Mouse (Mus musculus): Measurements from ENCODE around the gene Zbtb40.

The Zbtb40 gene

DNA sequence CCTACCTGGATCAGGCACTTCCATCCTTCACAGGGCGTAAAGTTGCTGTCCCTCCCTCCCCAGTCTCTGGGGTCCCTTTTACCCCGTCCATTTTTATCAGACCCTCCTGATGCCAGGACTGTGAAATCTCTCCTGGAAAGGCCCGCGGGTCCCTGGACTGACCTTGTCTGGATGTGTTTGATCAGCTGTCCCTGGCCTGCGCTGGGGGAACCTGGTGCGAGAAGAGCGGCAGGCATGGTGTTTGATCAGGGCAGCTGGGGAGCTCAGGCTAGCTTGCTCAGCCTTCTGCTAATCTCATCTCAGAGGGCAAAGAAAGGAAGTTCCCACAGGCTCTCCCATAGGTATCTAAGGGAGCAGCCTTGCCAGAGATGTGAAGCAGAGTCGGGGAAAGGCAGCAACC is 71.4 kb downstream of the Zbtb40 start:
- in situ Hi-C loops (cut with MboI, MseI), result no loop called here

DNA sequence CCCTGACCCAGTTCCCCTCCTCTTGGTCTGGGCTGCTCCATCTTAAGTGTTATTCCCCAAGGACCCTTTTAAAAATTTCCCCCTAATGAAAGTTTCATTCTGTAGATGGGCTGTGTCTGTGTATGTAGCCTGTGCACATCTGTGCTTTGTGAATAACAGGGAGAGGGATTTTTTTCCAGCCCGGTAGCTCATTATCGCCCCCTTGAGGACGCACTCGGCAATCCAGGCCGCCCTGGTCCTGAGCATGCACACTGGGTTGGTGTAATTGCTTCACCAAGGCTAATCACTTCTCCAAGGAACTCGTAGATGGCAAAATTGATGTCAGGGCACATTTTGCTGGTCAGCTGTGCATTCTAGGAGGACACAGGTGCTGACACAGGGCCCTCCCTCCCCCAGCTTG is 77.7 kb downstream of the Zbtb40 start:
- in situ Hi-C loops (cut with MboI, MseI), result no loop called here

DNA sequence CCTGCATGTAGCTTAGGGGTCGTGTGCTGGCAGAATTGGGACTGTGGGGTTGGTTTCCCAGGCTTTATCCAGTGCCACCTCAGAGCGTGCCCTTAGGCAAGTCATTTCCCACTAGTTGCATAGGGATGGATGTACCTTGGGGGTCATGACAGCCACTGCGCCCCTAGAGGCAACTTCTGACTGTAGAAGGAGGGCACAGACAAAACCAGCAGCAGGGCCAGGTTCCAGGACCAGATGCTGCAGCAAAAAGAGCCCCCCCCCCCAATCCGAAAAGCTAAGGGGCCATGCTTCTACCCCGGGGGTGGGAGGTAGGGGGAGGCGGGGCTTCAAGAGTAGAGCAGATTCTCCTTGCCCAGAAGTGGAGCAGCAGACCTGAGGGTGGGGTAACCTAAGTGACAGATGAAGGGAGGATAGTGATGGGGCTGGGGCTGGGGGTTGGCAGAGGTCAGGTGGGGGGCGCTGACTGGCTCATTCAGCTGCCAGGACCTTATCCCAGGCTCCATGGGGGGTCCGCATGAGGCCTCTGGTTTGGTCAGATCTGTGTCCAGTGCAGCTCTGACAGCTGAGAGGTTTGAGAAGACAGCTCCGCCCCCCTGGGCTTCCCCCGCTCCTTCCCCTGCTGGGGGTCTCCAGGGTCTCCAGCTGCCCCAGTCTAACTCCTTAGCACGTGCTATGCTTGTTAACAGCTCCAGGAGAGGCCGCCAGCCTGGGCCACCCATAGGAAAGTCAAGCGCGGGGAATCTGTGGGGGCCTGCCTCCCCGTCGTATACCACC is 78.9 kb downstream of the Zbtb40 start:
- in situ Hi-C loops (cut with MboI, MseI), result no loop called here

DNA sequence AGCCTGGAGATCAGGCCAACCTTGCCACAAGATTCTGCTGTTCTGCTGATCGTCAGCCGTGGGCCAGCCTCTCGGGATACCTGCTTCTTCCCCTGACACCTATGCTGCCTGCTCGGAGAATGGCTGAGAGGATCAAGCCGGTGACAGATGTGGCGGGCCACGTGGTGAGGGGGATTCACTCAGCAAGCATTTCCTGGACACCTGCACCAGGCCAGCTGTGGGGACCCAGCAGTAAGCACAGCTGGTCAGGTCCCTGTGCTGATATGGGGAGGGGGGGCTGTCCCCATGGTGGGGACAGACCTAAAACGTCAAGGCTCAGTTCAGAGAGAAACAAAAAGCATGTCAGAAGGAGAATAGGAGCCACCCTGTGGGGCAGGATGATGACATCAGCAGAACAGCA is 79.5 kb downstream of the Zbtb40 start:
- in situ Hi-C loops (cut with MboI, MseI), result no loop called here

DNA sequence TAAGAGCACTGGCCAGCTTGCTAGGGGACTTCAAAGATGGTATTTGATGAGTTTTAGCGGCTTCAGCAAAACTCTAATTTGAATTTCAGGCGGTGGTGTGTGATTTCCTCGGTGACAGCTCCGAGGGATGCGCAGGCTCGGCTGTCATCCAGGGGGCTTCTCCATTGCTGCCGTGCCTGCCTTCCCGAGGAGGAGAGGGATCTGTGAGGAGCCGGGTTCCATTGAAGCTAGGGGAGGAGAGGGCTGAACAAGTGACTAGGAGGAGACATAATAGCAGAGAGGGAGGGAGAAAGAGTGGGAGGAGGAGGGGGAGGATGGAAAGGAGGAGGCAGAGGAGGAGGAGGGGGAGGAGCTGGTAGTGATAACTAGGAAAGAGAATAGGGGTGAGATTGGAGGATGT is 81.1 kb downstream of the Zbtb40 start:
- in situ Hi-C loops (cut with MboI, MseI), result no loop called here

DNA sequence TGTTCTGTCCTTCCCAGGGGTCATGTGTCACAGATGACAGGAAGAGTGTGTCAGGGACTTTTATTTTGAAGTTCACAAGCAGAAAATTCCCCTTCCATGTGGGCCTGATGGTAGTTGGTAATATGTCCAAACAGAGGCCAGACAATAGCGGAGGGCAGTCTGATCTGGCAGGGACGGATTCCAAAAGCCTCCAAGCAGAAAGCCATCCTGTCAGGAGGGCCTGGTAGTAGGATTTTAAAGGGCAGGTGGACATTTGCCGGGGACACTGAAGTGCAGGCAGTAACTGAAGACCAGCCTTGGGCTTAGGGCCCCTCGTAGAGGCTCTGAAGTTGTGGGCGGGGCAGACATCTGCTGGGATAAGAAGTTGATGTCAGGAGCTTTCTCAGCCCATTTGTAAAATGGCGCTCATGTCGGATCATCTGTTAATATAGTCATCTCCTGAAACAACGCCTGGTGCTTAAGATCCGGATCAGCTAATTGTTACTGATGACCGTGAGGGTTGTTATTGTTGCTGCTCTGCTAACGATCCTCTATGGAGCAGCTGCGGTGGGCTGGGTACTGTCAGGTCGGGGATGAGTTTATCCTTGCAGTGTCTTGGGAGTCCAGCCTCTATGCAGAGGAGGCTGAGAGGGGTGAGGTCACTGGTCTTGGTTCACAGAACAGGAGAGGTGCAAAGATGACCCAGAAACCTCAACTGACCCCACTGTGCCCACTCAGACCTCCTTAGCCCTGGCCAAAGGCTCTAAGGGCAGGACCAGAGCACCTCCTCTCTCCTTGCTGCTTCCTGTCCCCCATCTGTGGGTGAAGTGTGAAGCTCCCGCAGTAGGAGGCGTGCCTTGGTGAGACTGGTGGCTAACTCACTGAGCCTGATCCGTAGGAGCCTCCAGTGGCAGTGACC is 81.9 kb downstream of the Zbtb40 start:
- in situ Hi-C loops (cut with MboI, MseI), result no loop called here

DNA sequence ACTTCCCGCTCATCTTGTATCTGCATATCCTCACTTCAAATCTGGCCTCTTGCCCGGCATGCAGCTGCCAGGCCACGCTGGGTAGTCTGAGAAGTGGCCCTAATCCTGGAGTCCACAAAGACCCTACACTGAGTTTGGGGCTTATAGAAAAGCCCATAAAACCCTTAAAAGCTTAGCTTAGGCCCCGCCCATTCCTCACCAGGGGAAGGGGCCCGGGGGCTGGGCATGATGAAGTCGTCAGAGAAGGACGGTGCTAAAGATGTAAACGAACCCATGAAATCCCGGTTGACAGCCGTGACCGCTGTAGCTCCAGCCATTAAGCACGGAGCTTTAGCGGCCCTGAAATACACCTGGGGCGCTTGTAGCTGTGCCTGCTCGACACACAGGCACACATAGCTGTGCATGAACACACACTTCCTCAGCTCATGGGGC is 83.6 kb downstream of the Zbtb40 start:
- in situ Hi-C loops (cut with MboI, MseI), result no loop called here

DNA sequence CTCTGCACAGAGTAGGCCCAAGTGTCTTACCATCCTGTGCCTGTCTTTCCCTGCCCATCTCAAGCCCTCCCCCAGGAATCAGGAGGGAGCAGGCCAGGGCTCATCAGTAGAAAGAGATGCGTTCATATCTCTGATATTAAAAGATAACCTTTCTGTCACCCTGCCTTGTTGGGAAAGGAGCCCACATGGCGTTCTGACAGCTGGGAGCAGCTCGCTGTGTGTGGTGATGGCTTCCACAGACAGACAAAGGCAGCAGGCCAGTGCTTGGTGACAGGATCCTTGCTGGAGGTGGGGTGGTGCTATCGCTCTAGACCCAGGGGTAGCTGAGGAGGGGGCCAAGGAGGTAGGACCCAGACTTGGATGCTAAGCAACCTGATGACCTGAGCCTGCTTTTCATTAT is 86.2 kb downstream of the Zbtb40 start:
- in situ Hi-C loops (cut with MboI, MseI), result no loop called here

DNA sequence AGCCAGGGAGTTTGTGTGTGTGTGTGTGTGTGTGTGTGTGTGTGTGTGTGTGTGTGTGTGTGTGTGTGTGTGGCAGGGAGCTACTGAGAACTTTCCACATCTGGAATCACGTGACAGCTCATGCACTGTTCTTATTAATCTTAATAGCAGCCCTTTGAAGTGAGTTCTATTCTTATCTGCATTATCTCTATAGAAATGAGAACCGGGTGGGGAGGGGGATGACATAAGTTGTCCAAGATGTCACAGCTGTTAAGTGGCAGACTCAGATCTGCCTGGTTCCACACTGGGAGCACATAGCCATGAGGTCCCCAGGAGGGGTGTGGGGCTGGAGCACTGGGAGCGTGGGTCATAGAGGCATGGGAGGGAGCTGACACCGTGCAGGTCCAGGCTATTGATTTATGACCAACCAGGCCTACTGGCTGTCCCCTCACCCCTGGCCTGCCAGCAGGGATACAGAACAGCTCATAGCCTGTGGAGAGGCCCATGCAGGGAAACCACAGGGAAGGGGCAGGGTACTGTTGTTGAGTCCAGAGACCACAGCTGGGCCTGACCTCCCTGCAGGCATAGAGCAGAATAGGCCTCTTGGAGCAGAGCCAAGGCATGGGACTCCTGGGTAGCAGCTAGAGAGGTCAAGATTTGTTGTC is 86.8 kb downstream of the Zbtb40 start:
- in situ Hi-C loops (cut with MboI, MseI), result no loop called here

DNA sequence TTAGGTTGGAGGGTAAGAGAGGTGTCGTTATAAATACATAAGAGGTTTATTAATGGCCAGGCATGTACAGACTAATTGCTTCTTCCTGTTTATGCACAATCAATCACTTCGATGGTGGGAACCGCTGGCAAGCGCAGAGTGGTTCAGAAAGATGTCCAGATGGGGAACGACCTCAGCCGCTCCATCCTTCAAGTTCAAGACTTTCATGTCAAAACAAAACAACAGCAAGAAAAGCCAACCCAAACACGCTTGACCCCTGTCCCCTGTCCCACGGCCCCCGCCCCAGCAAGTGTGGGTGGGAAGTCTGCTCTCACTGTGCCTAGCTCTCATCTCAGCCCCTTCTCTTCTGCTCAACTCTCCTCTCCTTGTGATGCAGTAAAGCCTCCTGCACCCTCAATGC is 88.0 kb downstream of the Zbtb40 start:
- in situ Hi-C loops (cut with MboI, MseI), result no loop called here

DNA sequence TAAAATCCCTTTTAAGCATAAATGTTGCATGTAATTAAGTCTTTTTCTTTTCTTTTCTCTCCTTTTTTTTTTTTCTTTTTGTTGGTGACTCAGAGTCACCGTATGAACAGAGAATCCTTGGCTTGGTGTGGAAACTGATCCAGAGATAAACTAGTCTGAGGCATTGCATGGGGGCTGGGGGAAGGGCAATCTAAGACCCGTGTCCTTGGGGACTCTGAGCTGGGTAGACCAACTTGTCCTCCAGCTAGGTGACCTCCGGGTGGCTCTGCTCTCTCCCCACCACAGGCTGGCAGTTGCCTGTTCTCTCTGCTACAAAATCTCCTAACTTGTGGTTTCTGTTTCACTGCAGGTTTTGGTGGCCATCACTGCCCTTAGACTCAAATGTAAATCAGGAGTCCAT is 88.5 kb downstream of the Zbtb40 start:
- in situ Hi-C loops (cut with MboI, MseI), result no loop called here

DNA sequence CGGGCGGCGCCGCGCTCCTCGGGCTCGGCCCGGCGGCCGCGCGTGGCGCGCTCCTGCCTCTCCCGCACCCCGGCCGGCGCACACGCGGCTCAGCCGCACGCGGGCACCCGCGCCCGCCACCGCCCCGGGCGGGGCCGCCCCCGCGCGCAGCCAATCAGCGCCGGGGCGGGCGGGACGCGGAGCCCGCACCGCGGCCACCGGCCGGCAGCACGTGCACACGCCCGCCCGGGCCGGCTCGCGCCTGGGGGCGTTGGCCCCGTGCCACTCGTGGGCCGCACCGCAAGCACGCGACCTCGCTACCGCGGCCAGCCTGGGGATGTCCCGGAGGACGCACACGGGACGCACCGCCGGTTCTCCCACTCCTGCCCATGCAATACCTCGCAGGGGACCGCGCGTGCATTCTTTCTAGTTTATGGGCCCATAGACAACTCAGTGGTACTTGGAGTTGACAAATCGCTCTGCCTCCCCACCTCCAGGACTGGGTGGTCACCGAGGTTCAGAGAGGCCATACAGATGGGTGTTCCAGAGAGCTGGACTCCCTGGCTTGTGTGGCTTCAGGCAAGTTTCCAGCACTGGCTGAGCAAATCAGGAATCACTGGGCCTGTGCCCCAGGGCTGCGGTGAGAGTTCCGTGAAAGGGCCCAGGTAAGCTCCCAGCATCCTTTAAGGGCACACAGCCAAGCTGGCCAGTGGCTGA is 91.7 kb downstream of the Zbtb40 start, which contains the start of gene Epha8:
TSS of gene Epha8 (minus strand) at position 66 of the 696 bp plus-strand sequence.
- in situ Hi-C loops (cut with MboI, MseI), result no loop called here

DNA sequence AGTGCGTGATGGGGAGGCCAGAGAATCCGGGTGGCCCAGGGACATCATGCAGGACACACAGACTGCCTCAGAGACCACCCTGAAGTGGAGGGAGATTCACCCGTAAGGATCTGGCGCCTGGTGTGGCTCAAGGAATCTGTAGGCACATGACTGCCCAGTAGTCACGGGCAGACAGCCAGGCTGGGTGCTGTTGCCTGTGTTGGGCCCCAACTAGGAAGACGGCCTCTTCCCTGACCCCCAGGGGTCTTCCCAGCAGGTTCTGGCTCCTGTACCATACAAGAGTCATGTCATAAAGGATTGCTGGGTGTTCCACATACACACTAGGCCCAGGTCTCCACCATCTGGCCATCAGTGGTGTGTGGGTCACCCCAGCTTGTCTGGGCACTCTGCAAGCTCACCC is 94.0 kb downstream of the Zbtb40 start:
- in situ Hi-C loops (cut with MboI, MseI), result no loop called here

DNA sequence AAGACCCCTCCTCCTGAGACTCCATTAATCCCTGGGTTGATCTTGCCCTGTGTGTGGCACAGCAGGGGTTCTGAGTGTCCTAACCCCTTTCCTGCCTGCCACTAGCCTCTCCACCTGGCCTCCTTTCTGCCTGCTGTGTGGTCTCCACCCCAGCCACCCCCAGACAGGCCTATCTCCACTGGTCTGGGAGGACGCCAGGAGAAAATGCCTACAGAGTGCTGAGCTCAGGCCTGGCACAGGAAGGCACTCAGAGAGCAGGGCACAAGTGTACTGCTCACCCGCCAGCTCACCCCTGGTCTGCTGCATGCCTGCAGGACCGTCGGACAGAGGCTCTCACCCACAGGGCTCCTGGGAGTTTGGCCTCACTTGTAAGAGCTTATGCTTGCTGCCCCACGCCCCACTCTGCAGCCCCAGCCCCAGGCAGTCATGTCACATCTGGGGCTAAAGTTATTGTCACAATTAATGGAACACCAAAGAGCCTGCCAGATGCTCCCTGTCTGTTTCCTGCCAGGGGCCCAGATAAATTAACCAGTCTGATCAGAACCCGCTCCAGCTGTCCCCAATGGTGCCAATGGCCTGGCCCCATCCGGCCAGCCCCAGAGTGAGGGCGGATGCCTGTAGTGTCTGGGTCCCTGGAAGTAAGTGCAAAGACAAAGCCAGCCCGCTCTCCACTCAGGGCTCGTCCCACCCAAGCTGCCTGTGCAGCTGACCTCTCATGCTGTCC is 99.2 kb downstream of the Zbtb40 start:
- in situ Hi-C loops (cut with MboI, MseI), result no loop called here

DNA sequence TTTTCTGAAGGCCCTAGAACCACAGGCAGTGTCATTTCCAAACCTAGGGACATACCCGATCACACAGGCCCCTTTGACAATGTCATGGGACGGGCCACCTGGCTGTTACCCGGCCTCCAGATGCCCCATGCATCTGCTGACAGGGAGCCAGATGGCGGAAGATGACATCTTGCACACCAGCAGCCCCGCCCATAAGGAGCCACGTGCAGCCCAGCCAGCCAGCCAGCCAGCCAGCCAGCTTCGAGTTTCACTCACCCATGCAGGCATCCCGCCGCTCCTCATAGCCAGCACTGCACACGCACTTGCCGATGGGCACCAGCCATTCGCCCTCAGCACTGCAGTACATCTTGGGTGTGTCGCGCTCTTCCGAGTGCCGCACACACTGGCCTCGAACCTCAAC is 103.2 kb downstream of the Zbtb40 start:
- in situ Hi-C loops (cut with MboI, MseI), result no loop called here

DNA sequence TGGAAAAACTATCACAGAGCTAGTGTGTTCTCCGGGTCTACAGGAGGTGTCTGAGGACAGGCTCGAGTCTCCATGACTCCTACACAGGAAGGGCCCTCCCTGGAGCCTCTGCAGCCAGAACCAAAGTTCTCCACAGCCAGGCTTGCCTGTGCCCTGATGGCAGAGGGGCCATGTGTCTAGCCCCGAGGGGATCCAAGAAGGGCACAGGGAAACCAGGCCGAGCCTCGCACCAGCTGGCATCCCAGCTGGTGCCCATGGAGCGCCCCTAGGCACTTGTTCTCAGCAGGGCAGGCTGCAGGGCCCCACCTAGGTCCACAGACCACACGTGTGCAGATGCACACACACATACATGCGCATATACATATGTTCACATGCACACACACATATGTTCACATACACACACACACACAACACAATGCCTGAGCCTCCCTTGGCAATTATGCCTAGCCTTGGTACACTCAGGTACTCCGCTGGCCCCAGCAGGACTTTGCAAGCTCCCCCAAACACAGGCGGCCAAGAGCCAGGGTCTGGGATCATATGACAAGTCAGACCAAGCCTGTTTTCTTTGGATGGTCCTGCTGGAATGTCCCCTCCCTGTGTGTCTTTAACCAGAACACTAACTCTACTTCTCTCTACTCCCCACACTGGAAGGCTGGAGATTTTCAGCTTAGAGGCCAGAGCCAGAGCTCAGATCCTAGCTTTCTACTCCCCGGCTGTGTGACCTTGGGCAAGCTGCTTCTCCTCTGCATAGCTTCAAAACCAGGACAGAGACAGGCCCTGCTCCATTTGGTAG is 103.8 kb downstream of the Zbtb40 start:
- in situ Hi-C loops (cut with MboI, MseI), result no loop called here

DNA sequence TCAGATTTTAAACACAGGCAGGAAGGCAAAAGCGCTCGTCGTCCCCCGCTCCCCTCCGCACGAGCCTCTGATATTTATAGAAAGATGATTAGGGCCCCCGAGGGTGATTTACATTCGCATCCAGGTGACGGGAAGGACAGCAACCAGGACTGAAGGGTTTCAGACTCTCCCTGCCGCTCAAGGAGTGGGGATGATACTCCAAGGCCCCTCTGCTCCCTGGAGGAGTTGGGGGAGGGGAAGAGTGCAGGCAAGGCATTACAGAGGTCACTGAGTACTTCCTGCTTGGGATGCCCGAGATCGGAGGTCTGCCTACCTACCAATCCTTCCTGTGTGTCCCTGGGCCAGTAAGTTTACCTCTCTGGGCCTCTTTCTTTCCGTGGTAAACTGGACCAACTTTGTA is 105.4 kb downstream of the Zbtb40 start:
- in situ Hi-C loops (cut with MboI, MseI), result no loop called here

DNA sequence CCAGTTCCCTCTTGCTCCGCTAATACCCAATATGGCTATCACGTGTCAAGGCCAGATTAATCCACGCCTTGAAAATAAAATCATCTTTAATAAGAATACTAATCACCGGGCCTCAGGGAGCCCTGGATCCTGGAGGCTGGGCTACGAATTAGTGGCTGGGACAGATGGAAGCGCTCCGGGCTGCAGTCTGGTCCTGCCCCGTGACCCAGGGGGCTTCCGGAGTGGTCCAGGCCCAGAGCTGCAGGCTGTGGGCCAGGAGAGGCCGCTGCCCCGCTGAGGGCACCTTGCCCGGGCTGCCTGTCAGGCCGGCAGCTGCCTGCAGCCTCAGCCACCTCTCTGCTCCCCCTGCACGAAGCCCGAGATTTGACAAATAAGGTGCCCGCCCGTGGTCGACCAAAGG is 105.8 kb downstream of the Zbtb40 start:
- in situ Hi-C loops (cut with MboI, MseI), result no loop called here

DNA sequence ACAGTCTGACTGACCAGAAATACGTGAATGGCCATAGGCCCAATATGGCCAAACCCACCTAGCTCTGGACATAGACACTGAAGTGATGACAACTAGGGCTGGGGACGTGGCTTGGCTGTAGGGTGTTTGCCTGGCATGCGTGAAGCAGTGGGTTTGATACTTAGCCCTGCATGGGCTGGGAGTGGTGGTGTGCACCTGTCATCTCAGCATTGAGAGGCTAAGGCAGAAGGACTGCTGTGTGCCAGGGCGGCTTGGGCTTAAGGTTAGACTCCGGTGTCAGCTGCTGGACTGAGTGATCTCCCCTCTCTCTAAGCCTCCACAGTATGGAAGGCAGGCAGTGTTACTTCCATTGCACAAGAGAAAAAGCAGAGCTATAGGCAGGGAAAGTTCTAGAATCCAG is 110.7 kb downstream of the Zbtb40 start:
- in situ Hi-C loops (cut with MboI, MseI), result no loop called here

DNA sequence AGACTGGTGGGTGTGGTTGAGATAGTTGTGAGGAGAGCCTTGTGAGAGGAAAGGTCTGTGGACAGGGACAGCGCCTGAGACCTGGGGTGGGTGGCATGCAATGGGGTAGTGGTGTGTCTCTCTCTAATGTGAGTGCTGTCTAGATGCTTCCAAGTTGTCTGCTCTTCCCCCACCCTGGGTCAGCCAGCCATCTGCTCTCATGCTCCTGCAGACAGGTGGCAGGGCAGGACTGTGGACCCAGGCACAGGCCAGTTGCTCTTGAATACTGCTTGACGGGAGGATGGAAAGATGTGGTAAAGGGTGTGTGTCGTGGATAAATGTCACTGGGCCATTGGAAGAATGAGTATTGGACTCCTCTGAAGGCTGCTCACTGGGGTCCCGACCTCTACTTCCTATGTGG is 111.3 kb downstream of the Zbtb40 start:
- in situ Hi-C loops (cut with MboI, MseI), result no loop called here

Data from T-helper 2 cell (primary cell).